Mouse (Mus musculus) midbrain, embryonic 12.5 days (tissue): ENCODE measurements around the gene Nvl. TPM values are rescaled to one million over a fixed set of nuclear protein-coding genes. Genes with fewer than 3 reads are reported as not detected.

ENCODE experiments used
- ATAC-seq: fragments of 200-750 bp; cut with Nextera tagmentation; 2 replicates; pipeline ENCODE4 v1.8.0; 2017; ENCODE audit warnings: low read depth, moderate TSS enrichment, moderate library complexity; ENCODE audit not compliant: low FRiP score
- H3K27ac ChIP-seq: fragments of 300-500 bp; sonication (generic); replicated peaks from 2 replicates; pipeline ENCODE4 v1.5.1; 2016; ENCODE audit warnings: mild to moderate bottlenecking
- H3K27me3 ChIP-seq: fragments of 300-500 bp; sonication (generic); 2 replicates; pipeline ENCODE4 v1.6.1; 2016; ENCODE audit warnings: mild to moderate bottlenecking
- H3K36me3 ChIP-seq: fragments of 300-500 bp; sonication (generic); 2 replicates; pipeline ENCODE4 v1.6.1; 2016
- H3K4me1 ChIP-seq: fragments of 300-500 bp; sonication (generic); 2 replicates; pipeline ENCODE4 v1.6.1; 2016
- H3K4me2 ChIP-seq: fragments of 300-500 bp; sonication (generic); replicated peaks from 2 replicates; pipeline ENCODE4 v1.6.1; 2016; ENCODE audit warnings: mild to moderate bottlenecking, moderate library complexity
- H3K4me3 ChIP-seq: fragments of 300-500 bp; sonication (generic); 2 replicates; pipeline ENCODE4 v1.5.1; 2016; ENCODE audit warnings: mild to moderate bottlenecking
- H3K9ac ChIP-seq: fragments of 300-500 bp; sonication (generic); replicated peaks from 2 replicates; pipeline ENCODE4 v1.6.1; 2016; ENCODE audit warnings: mild to moderate bottlenecking, moderate library complexity
- H3K9me3 ChIP-seq: fragments of 300-500 bp; sonication (generic); 2 replicates; pipeline ENCODE4 v1.6.1; 2016; ENCODE audit warnings: mild to moderate bottlenecking
- WGBS: fragments of 180-500 bp; shearing (Covaris S2); methylation state at CpG from one replicate; pipeline ENCODE4 v1.1.7; 2016; 5-methylcytosine and 5-hydroxymethylcytosine counted together
- polyA plus RNA-seq: library from polyadenylated mRNA; unstranded; fragments of >200 nt; fragmentation: Nextera tagmentation; extraction: Ambion mirVana; gene quantifications from 2 replicates; pipeline ENCODE4 v1.2.1, GENCODE M21; 2016

Nvl gene
- polyA plus RNA-seq, 1 experiment from 2014 or later = 46.9 TPM

GRCm38 (mm10) chr1:181063991-181064390, 80.0 kb downstream of the Nvl start:
- no peaks in the 10 kb centered on the region for H3K36me3 ChIP-seq
- 66% methylated on average over 2 of the region's 2 CpGs for WGBS
- no peak overlapping the region for H3K27ac ChIP-seq
- H3K4me3 ChIP-seq = no peak overlapping the region
- H3K27me3 ChIP-seq = no peaks in the 10 kb centered on the region
- H3K4me1 ChIP-seq = no peaks in the 10 kb centered on the region
- H3K9ac ChIP-seq = no peak overlapping the region
- no peaks in the 10 kb centered on the region for H3K9me3 ChIP-seq
- ATAC-seq = no peak
- H3K4me2 ChIP-seq = no peak overlapping the region

GRCm38 (mm10) chr1:181061784-181062485, 82.1 kb downstream of the Nvl start:
- 72% methylated on average over 3 of the region's 3 CpGs for WGBS
- H3K27ac ChIP-seq = no peak overlapping the region
- no peaks in the 10 kb centered on the region for H3K9me3 ChIP-seq
- H3K4me1 ChIP-seq = no peaks in the 10 kb centered on the region
- H3K9ac ChIP-seq = no peak overlapping the region
- H3K36me3 ChIP-seq = no peaks in the 10 kb centered on the region
- H3K4me3 ChIP-seq = no peak overlapping the region
- H3K27me3 ChIP-seq = no peaks in the 10 kb centered on the region
- no peak for ATAC-seq
- no peak overlapping the region for H3K4me2 ChIP-seq

GRCm38 (mm10) chr1:181052898-181053297, 91.1 kb downstream of the Nvl start:
- Histone ChIP-seq H3K27ac (no peak overlapping the region), H3K9me3 (no peaks in the 10 kb centered on the region), H3K36me3 (no peaks in the 10 kb centered on the region), H3K9ac (no peak overlapping the region), H3K27me3 (no peaks in the 10 kb centered on the region), H3K4me3 (no peak overlapping the region), H3K4me2 (no peak overlapping the region), H3K4me1 (no peaks in the 10 kb centered on the region)
- 87% methylated on average over 4 of the region's 4 CpGs for WGBS
- ATAC-seq = no peak

- ATAC-seq = no peak
- 85% methylated on average over 6 of the region's 6 CpGs for whole genome bisulfite sequencing
- H3K4me2 ChIP-seq = no peak within 1 kb of the TSS
These were observed 93.1 kb downstream of the Nvl start, which contains the start of gene 9130409I23Rik for GRCm38 (mm10) chr1:181050937-181051336. Gene 9130409I23Rik (plus strand): TSS chr1:181051237.

GRCm38 (mm10) chr1:181049328-181049842, 94.6 kb downstream of the Nvl start:
- Histone ChIP-seq H3K9me3 (no peaks in the 10 kb centered on the region), H3K4me2 (no peak overlapping the region), H3K4me1 (no peaks in the 10 kb centered on the region), H3K9ac (no peak overlapping the region), H3K27me3 (no peaks in the 10 kb centered on the region), H3K27ac (no peak overlapping the region), H3K36me3 (no peaks in the 10 kb centered on the region), H3K4me3 (no peak overlapping the region)
- ATAC-seq = no peak

More at GRCm38 (mm10) chr1:181050937-181051336, 93.1 kb downstream of the Nvl start, which contains the start of gene 9130409I23Rik:
- H3K9ac ChIP-seq = no peak within 1 kb of the TSS
- no peak within 1 kb of the TSS for H3K27ac ChIP-seq
- H3K4me1 ChIP-seq = no peaks in the 10 kb centered on the region
- no peaks in the 10 kb centered on the region for H3K27me3 ChIP-seq
- H3K36me3 ChIP-seq = no peaks in the 10 kb centered on the region
- H3K9me3 ChIP-seq = no peaks in the 10 kb centered on the region
- H3K4me3 ChIP-seq = no peak within 1 kb of the TSS

GRCm38 (mm10) chr1:181047520-181047919, 96.5 kb downstream of the Nvl start:
- ATAC-seq = no peak
- H3K27me3 ChIP-seq = no peaks in the 10 kb centered on the region
- H3K9ac ChIP-seq = no peak overlapping the region
- H3K4me2 ChIP-seq = no peak overlapping the region
- no peaks in the 10 kb centered on the region for H3K4me1 ChIP-seq
- H3K27ac ChIP-seq = no peak overlapping the region
- no peak overlapping the region for H3K4me3 ChIP-seq
- 46% methylated on average over 1 of the region's 1 CpGs for WGBS
- no peaks in the 10 kb centered on the region for H3K9me3 ChIP-seq
- H3K36me3 ChIP-seq = no peaks in the 10 kb centered on the region

- ATAC-seq = no peak
These were observed 104.4 kb downstream of the Nvl start for GRCm38 (mm10) chr1:181039652-181040051.

GRCm38 (mm10) chr1:181037623-181038022, 106.4 kb downstream of the Nvl start:
- ATAC-seq = no peak
- 75% methylated on average over 4 of the region's 4 CpGs for WGBS
- no peak overlapping the region for H3K4me2 ChIP-seq
- H3K9ac ChIP-seq = no peak overlapping the region
- H3K9me3 ChIP-seq = no peaks in the 10 kb centered on the region
- H3K4me1 ChIP-seq = no peaks in the 10 kb centered on the region
- H3K4me3 ChIP-seq = no peak overlapping the region
- H3K27ac ChIP-seq = no peak overlapping the region
- H3K27me3 ChIP-seq = 0 out of 2 replicates have a peak, but pooled peaks cover 5% of the 10 kb centered on the region
- H3K36me3 ChIP-seq = no peaks in the 10 kb centered on the region

More at GRCm38 (mm10) chr1:181039652-181040051, 104.4 kb downstream of the Nvl start:
- Histone ChIP-seq H3K9me3 (no peaks in the 10 kb centered on the region), H3K4me3 (no peak overlapping the region), H3K4me2 (no peak overlapping the region), H3K27me3 (0 out of 2 replicates have a peak, but pooled peaks cover 5% of the 10 kb centered on the region), H3K4me1 (no peaks in the 10 kb centered on the region), H3K27ac (no peak overlapping the region), H3K36me3 (no peaks in the 10 kb centered on the region), H3K9ac (no peak overlapping the region)
- 13% methylated on average over 4 of the region's 4 CpGs for WGBS

Other genes starting within 250 kb of the Nvl start
- gene Pycr2, start 239.9 kb downstream of the Nvl start, polyA plus RNA-seq = 94.0 and 98.4 TPM in 2 replicates
- gene Lefty1, start 209.2 kb downstream of the Nvl start, polyA plus RNA-seq = 0.56 and 1.6 TPM in 2 replicates
- gene Tmem63a, start 201.9 kb downstream of the Nvl start, polyA plus RNA-seq = 2.9 TPM in 2 replicates
- 0.94 and 1.1 TPM in 2 replicates for gene Ephx1, start 123.3 kb downstream of the Nvl start, polyA plus RNA-seq
- gene 9130409I23Rik, start 93.0 kb downstream of the Nvl start, polyA plus RNA-seq = 0.12 TPM in 1 of 2 replicates, not detected in the other
- gene Cnih4, start 489 bp upstream of the Nvl start, polyA plus RNA-seq = 78.7 and 85.2 TPM in 2 replicates
- gene Wdr26, start 67.8 kb upstream of the Nvl start, polyA plus RNA-seq = 41.6 and 53.4 TPM in 2 replicates
- 1.3 and 1.7 TPM in 2 replicates for gene Cnih3, start 208.4 kb upstream of the Nvl start, polyA plus RNA-seq